Mouse (Mus musculus): ENCODE measurements around the gene Tspan3.

The Tspan3 gene

GRCm38 (mm10) chr9:56165377-56165776, at the start of gene Tspan3:
TSS of gene Tspan3 (minus strand) at chr9:56165477.
- DNase-seq (ENCODE audit: low read depth, low spot score), result no peak

GRCm38 (mm10) chr9:56213451-56214291, 48.4 kb upstream of the Tspan3 start:
- no peak for DNase-seq (ENCODE audit: low read depth, low spot score)

- no peak for DNase-seq (ENCODE audit: low read depth, low spot score)
Observed at GRCm38 (mm10) chr9:56208817-56209216, 43.5 kb upstream of the Tspan3 start.

GRCm38 (mm10) chr9:56207516-56207915, 42.2 kb upstream of the Tspan3 start:
- DNase-seq (ENCODE audit: low read depth, low spot score), result no peak

- no peak for DNase-seq (ENCODE audit: low read depth, low spot score)
Observed at GRCm38 (mm10) chr9:56207083-56207482, 41.8 kb upstream of the Tspan3 start.

GRCm38 (mm10) chr9:56205336-56205735, 40.1 kb upstream of the Tspan3 start:
- DNase-seq (ENCODE audit: low read depth, low spot score), result no peak

GRCm38 (mm10) chr9:56204316-56204715, 39.0 kb upstream of the Tspan3 start:
- DNase-seq (ENCODE audit: low read depth, low spot score), result no peak

GRCm38 (mm10) chr9:56200645-56201314, 35.5 kb upstream of the Tspan3 start:
- peak; percentile 48 for DNase-seq (ENCODE audit: low read depth, low spot score)

GRCm38 (mm10) chr9:56200200-56200599, 34.9 kb upstream of the Tspan3 start:
- DNase-seq (ENCODE audit: low read depth, low spot score), result no peak

GRCm38 (mm10) chr9:56196921-56197320, 31.6 kb upstream of the Tspan3 start:
- DNase-seq (ENCODE audit: low read depth, low spot score), result no peak

GRCm38 (mm10) chr9:56195193-56195592, 29.9 kb upstream of the Tspan3 start:
- DNase-seq (ENCODE audit: low read depth, low spot score), result no peak

GRCm38 (mm10) chr9:56191498-56192455, 26.5 kb upstream of the Tspan3 start:
- no peak for DNase-seq (ENCODE audit: low read depth, low spot score)

GRCm38 (mm10) chr9:56180118-56180781, 15.0 kb upstream of the Tspan3 start:
- no peak for DNase-seq (ENCODE audit: low read depth, low spot score)

- no peak for DNase-seq (ENCODE audit: low read depth, low spot score)
Observed at GRCm38 (mm10) chr9:56179416-56180117, 14.3 kb upstream of the Tspan3 start.

GRCm38 (mm10) chr9:56177354-56177753, 12.1 kb upstream of the Tspan3 start:
- no peak for DNase-seq (ENCODE audit: low read depth, low spot score)

GRCm38 (mm10) chr9:56175316-56175715, 10.0 kb upstream of the Tspan3 start:
- no peak for DNase-seq (ENCODE audit: low read depth, low spot score)

GRCm38 (mm10) chr9:56167690-56168089, 2.4 kb upstream of the Tspan3 start:
- DNase-seq (ENCODE audit: low read depth, low spot score), result no peak

- no peak for DNase-seq (ENCODE audit: low read depth, low spot score)
Observed at GRCm38 (mm10) chr9:56166161-56166560, 884 bp upstream of the Tspan3 start.

- DNase-seq (ENCODE audit: low read depth, low spot score), result peak; percentile 78
Observed at GRCm38 (mm10) chr9:56160341-56161141, 4.7 kb downstream of the Tspan3 start.

- no peak for DNase-seq (ENCODE audit: low read depth, low spot score)
Observed at GRCm38 (mm10) chr9:56159456-56159855, 5.8 kb downstream of the Tspan3 start.

Measured in WW6 (cell line).